Mouse (Mus musculus) MEL (cell line): ENCODE results near the gene Sh3rf3.

Source experiments
- CHD2 ChIP-seq: IDR thresholded peaks from 2 replicates; pipeline ENCODE4 v1.6.1; 2011; ENCODE audit warnings: low read length, improper control_type of control experiment
- CTCF ChIP-seq, 3 experiments: IDR thresholded peaks in 2 of 3; conservative IDR thresholded peaks in 1 of 3; 2 replicates each; pipeline ENCODE4 v1.5.1; 2011 to 2012; ENCODE audit warnings: low read length in 3 of 3, low read depth in 2 of 3, mild to moderate bottlenecking in 2 of 3, improper control_type of control experiment in 1 of 3, inconsistent platforms in 1 of 3, mixed read lengths in 1 of 3, moderate library complexity in 1 of 3; ENCODE audit not compliant: control insufficient read depth in 1 of 3, insufficient read depth in 1 of 3, poor library complexity in 1 of 3, severe bottlenecking in 1 of 3
- HCFC1 ChIP-seq: IDR thresholded peaks from 2 replicates; pipeline ENCODE4 v1.6.1; 2012; ENCODE audit warnings: low read depth, mild to moderate bottlenecking, inconsistent platforms, low read length, improper control_type of control experiment, moderate library complexity
- NRF1 ChIP-seq: IDR thresholded peaks from 2 replicates; pipeline ENCODE4 v1.6.1; 2014; ENCODE audit warnings: low read depth, mild to moderate bottlenecking, inconsistent platforms, low read length, improper control_type of control experiment, moderate library complexity; ENCODE audit not compliant: poor library complexity, insufficient read depth, severe bottlenecking
- POLR2A ChIP-seq, 2 experiments: IDR thresholded peaks; 2 replicates each; pipeline ENCODE4 v1.6.1; 2011 to 2012; ENCODE audit warnings: low read length in 2 of 2, mild to moderate bottlenecking in 2 of 2, control low read depth in 1 of 2, improper control_type of control experiment in 1 of 2, low read depth in 1 of 2, moderate library complexity in 1 of 2; ENCODE audit not compliant: control insufficient read depth in 1 of 2, insufficient read depth in 1 of 2, poor library complexity in 1 of 2
- POLR2AphosphoS2 ChIP-seq: IDR thresholded peaks from 2 replicates; pipeline ENCODE4 v1.6.1; 2011; ENCODE audit warnings: low read length, improper control_type of control experiment
- SIN3A ChIP-seq: IDR thresholded peaks from 2 replicates; pipeline ENCODE4 v1.6.1; 2012; ENCODE audit warnings: low read length, improper control_type of control experiment, inconsistent platforms
- USF1 ChIP-seq: IDR thresholded peaks from 2 replicates; pipeline ENCODE4 v1.6.1; 2014; ENCODE audit warnings: low read depth, mild to moderate bottlenecking, inconsistent platforms, low read length, improper control_type of control experiment, moderate library complexity
- ZMIZ1 ChIP-seq: IDR thresholded peaks from 2 replicates; pipeline ENCODE4 v1.6.1; 2012; ENCODE audit warnings: low read depth, mild to moderate bottlenecking, inconsistent platforms, low read length, improper control_type of control experiment, moderate library complexity
- ZNF384 ChIP-seq: IDR thresholded peaks from 2 replicates; pipeline ENCODE4 v1.6.1; 2012; ENCODE audit warnings: low read depth, mild to moderate bottlenecking, inconsistent platforms, low read length, improper control_type of control experiment

DNA sequence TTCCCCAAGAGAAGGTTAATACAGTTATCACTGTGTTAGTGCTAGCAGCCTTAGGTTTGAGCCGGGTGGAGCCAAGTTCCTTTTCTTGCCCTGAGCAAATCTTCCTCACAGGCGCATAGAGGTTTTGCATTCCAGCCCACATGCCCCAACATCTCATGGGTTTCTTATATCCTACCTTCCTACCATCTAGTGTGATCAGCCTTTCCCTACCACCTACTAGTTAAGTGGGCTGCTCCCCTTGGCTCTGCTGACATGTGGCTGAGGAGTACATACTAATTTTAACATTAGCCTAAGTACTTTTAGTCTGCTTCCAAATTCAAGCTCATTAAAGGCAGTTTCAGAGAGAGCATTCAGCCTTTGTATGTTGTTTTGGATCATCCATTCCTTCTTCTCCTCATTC, 72.7 kb downstream of the Sh3rf3 start:
- TF ChIP-seq ZNF384: no peak
- no peak for TF ChIP-seq CTCF (IDR thresholded peaks at IDR 0.05 in 2 of 3, conservative IDR thresholded peaks at IDR 0.05 in 1 of 3; ENCODE audit: control insufficient read depth in 1 of 3, insufficient read depth in 1 of 3, low read depth in 2 of 3, low read length in 3 of 3, poor library complexity in 1 of 3, severe bottlenecking in 1 of 3)
- no peak for TF ChIP-seq POLR2A (IDR thresholded peaks at IDR 0.05; ENCODE audit: control insufficient read depth in 1 of 2, insufficient read depth in 1 of 2, low read depth in 1 of 2, low read length in 2 of 2, poor library complexity in 1 of 2)
- TF ChIP-seq ZMIZ1: no peak
- TF ChIP-seq USF1: no peak
- no peak for TF ChIP-seq HCFC1
- no peak for TF ChIP-seq POLR2AphosphoS2
- no peak for TF ChIP-seq CHD2
- no peak for TF ChIP-seq SIN3A
- no peak for TF ChIP-seq NRF1
